Mouse (Mus musculus) adrenal gland, postnatal 36 days (tissue): ENCODE results near the gene Ccdc13. TPM values are rescaled to one million over a fixed set of nuclear protein-coding genes. Genes with fewer than 3 reads are reported as not detected.
A peak's percentile ranks its signal among the peaks of the same experiment; 100 is the strongest.

Experiments used
- DNase-seq, 2 experiments: peaks; one replicate each; pipeline ENCODE4 v3.0.0; 2021; ENCODE audit warnings: mixed read lengths in 1 of 2
- total RNA-seq, 2 experiments: library from RNA; stranded (reverse); gene quantifications; 2 replicates each; pipeline ENCODE4 v1.2.3; 2021

The Ccdc13 gene
- total RNA-seq, 2 experiments from 2014 or later: 1.0 to 1.1 TPM

- DNase-seq: peak; percentile 72 to 83
Measured at GRCm38 (mm10) chr9:121759091-121760081, 79.9 kb downstream of the Ccdc13 start, which contains the start of gene Zfp651. Gene Zfp651 (plus strand): TSS chr9:121759330.

GRCm38 (mm10) chr9:121757835-121758814 is 81.1 kb downstream of the Ccdc13 start:
- DNase-seq: no peak

- DNase-seq: no peak
Measured at GRCm38 (mm10) chr9:121757432-121757831, 81.8 kb downstream of the Ccdc13 start.

- no peak for DNase-seq
Measured at GRCm38 (mm10) chr9:121756785-121757184, 82.5 kb downstream of the Ccdc13 start.

GRCm38 (mm10) chr9:121754624-121755023 is 84.6 kb downstream of the Ccdc13 start:
- no peak for DNase-seq

GRCm38 (mm10) chr9:121752774-121753173 is 86.5 kb downstream of the Ccdc13 start:
- DNase-seq: no peak

Other genes starting within 250 kb of the Ccdc13 start
- not detected for gene Lyzl4, start 197.4 kb downstream of the Ccdc13 start, total RNA-seq
- under 1 TPM; 0.26 to 0.40 TPM for gene Vipr1, start 196.7 kb downstream of the Ccdc13 start, total RNA-seq
- gene Sec22c, start 134.0 kb downstream of the Ccdc13 start, total RNA-seq: 1 to 10 TPM; 5.2 to 6.3 TPM
- 10 to 100 TPM; 41.6 to 57.2 TPM for gene Ss18l2, start 129.1 kb downstream of the Ccdc13 start, total RNA-seq
- gene Nktr, start 120.3 kb downstream of the Ccdc13 start, total RNA-seq: 10 to 100 TPM; 58.2 to 90.2 TPM
- gene Zfp651, start 80.1 kb downstream of the Ccdc13 start, total RNA-seq: 10 to 100 TPM; 40.5 to 49.7 TPM
- gene Klhl40, start 61.9 kb downstream of the Ccdc13 start, total RNA-seq: under 1 TPM in 1 of 2 experiments, not detected in 1; 0.16 TPM
- not detected for gene Hhatl, start 47.0 kb downstream of the Ccdc13 start, total RNA-seq
- gene Higd1a, start 18.9 kb upstream of the Ccdc13 start, total RNA-seq: 100 to 1,000 TPM in 1 of 2 experiments, 10 to 100 TPM in 1; 80.9 to 105 TPM
- gene Ackr2, start 58.9 kb upstream of the Ccdc13 start, total RNA-seq: under 1 TPM; 0.66 to 0.86 TPM
- under 1 TPM; 0.26 to 0.30 TPM for gene Cyp8b1, start 76.8 kb upstream of the Ccdc13 start, total RNA-seq
- 1 to 10 TPM; 1.4 to 1.5 TPM for gene Fam198a, start 111.5 kb upstream of the Ccdc13 start, total RNA-seq
- 10 to 100 TPM; 17.0 to 20.7 TPM for gene Pomgnt2, start 157.6 kb upstream of the Ccdc13 start, total RNA-seq